Mouse (Mus musculus): ENCODE measurements around the gene Ifnl3.

DNA sequence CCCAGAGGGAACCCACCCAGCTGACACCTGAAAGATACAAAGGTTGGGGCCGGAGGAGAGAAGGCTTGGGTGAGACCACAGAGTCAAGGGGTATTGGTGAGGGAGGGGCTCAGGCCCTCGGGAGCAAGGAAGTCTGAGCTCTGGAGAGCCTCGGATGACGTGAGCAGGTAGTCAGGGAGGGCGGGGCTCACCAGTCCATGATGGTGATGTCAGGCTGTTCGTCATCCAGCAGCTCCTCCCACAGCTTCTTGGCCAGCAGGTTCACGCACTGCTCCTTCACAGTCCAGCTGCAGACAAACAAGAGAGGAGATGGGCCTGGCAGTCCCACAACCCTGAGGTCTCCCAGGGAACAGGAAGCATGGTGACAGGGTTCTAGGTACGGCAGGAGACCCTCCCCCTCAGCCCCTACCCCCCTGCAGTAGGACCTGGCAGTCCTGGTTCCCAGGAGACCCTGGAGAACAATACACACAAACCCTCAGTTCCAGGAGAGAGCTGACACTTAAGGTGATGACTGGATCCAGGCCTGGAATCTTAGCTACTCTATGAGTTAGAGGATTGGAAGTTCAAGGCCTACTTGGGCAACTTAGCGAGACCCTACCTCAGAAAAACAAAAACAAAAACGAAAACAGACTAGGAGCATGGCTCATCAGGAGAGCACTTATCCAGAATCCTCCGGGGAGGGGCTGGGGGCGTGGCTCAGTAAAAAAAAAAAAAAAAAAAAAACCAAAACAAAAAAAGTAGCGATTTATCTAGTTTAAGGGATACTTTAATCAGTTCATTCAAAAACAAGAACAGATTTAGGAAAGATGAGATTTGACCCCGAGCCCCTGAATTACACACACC is 22.6 kb downstream of the Ifnl3 start:
- TF ChIP-seq POLR2A (IDR thresholded peaks at IDR 0.05; ENCODE audit: extremely low read depth, insufficient read depth, low read length) (no peak), CTCF (IDR thresholded peaks at IDR 0.05; ENCODE audit: low read depth, low read length) (no peak)
